Mouse (Mus musculus) C2C12 (cell line): Measurements from ENCODE around the gene Glipr2.

Experiments
- CEBPB ChIP-seq: IDR thresholded peaks from one replicate; pipeline ENCODE4 v1.6.1; 2011; ENCODE audit warnings: low read depth, mild to moderate bottlenecking, control low read depth, moderate library complexity
- CTCF ChIP-seq: IDR thresholded peaks from one replicate; pipeline ENCODE4 v1.5.1; 2011; ENCODE audit not compliant: control insufficient read depth, insufficient read depth, insufficient read length
- MYOD1 ChIP-seq: IDR thresholded peaks from one replicate; pipeline ENCODE4 v1.6.1; 2011; ENCODE audit warnings: low read depth; ENCODE audit not compliant: control insufficient read depth, insufficient read length

DNA sequence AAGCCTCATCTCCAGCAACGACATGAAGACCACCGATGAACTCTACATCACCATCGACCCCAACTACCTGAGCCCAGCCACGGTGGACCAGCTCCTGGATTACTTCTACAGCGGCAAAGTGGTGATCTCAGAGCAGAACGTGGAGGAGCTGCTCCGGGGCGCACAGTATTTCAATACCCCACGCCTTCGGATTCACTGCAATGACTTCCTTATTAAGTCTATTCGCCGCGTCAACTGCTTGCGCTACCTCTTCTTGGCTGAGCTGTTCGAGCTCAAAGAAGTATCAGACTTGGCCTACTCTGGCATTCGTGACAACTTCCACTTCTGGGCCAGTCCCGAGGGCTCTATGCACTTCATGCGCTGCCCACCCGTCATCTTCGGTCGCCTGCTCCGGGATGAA lies 26.6 kb downstream of the Glipr2 start:
- no peak for TF ChIP-seq CTCF
- TF ChIP-seq CEBPB: no peak
- TF ChIP-seq MYOD1: no peak
